Mouse (Mus musculus): ENCODE measurements around the gene Ube2v1. TPM values are rescaled to one million over a fixed set of nuclear protein-coding genes. Genes with fewer than 3 reads are reported as not detected.

The Ube2v1 gene
- polyA plus RNA-seq, 1 experiment: 141 TPM

DNA sequence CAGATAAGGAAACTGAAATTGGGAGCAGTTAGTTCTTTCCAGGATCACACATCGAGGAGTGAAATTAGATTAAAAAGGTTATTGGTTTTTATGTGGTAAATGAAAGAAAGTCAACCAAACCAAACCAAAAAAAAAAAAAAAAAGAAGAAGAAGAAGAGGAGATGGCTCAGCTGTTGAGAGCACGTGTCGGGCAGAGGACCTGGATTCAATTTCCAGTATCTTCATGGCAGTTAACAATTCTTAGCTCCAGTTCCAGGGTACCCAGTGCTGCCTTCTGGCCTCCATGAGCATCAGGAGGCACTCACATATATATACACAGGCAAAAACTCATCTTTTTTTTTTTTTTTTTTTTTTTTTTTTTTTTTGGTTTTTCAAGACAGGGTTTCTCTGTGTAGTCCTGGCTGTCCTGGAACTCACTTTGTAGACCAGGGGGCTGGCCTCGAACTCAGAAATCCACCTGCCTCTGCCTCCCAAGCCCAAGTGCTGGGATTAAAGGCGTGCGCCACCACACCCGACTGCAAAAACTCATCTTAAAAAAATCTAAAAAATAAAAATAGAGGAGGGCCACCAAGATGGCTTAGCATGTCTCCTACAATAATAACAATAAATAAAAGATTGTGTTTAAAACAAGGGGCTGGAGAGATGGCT lies 3.1 kb upstream of the Ube2v1 start:
- peaks cover 14% of the 10 kb centered on the region for H3K4me1 ChIP-seq (ENCODE audit: control insufficient read depth, insufficient read depth, insufficient read length, low read length)
- H3K4me3 ChIP-seq (ENCODE audit: insufficient read depth, low read depth, low read length): peak overlapping the region; percentile 17
- 0 out of 2 replicates have a peak overlapping the region, but pooled peaks have one; percentile 1 for H3K27ac ChIP-seq (replicated peaks; ENCODE audit: low read depth, low read length)

DNA sequence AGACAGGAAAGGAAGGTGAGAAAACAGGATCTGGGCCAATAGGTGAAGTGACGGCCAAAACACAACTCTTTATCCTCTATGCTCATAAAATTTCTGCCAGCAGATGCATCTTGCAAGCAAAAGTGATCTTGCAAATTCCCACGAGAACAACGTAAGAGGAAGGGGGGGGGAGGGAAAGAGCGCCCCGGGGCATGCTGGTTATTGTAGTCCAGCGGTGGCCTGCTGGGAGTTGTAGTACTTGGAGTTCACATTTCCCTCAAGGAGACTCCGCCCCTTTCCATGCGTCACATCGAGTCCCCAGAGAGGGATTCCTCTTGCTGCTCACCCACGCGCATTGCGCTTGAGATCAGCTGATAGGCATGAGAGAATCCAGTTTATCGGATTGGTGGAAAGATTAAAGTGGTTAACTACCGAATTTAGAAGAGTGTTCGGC lies 2.5 kb upstream of the Ube2v1 start:
- Histone ChIP-seq H3K4me1 (ENCODE audit: control insufficient read depth, insufficient read depth, insufficient read length, low read length) (peaks cover 18% of the 10 kb centered on the region), H3K27ac (replicated peaks; ENCODE audit: low read depth, low read length) (peak overlapping the region; percentile 22; the same call in 1 of the 2 replicates), H3K4me3 (ENCODE audit: insufficient read depth, low read depth, low read length) (peak overlapping the region; percentile 45)

DNA sequence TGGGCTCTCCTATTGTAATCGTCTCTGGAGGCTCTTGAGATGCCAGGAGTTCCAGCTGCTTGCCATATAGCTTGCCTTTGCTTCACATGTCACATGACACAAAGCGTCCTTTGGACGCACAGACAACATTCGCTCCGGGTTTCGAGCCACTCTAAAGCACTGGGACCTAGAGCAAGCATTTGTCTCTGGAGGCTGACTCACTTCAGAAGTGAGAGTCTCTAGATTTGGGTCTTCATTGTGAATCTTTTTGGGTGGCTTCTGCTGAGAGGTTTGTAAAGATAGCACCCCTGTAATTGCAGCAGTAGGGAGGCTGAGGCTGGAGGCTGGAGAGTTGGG lies 1.6 kb upstream of the Ube2v1 start:
- Histone ChIP-seq H3K27ac (replicated peaks; ENCODE audit: low read depth, low read length) (0 out of 2 replicates have a peak overlapping the region, but pooled peaks have one; percentile 6), H3K4me1 (ENCODE audit: control insufficient read depth, insufficient read depth, insufficient read length, low read length) (peaks cover 23% of the 10 kb centered on the region), H3K4me3 (ENCODE audit: insufficient read depth, low read depth, low read length) (no peak overlapping the region)

DNA sequence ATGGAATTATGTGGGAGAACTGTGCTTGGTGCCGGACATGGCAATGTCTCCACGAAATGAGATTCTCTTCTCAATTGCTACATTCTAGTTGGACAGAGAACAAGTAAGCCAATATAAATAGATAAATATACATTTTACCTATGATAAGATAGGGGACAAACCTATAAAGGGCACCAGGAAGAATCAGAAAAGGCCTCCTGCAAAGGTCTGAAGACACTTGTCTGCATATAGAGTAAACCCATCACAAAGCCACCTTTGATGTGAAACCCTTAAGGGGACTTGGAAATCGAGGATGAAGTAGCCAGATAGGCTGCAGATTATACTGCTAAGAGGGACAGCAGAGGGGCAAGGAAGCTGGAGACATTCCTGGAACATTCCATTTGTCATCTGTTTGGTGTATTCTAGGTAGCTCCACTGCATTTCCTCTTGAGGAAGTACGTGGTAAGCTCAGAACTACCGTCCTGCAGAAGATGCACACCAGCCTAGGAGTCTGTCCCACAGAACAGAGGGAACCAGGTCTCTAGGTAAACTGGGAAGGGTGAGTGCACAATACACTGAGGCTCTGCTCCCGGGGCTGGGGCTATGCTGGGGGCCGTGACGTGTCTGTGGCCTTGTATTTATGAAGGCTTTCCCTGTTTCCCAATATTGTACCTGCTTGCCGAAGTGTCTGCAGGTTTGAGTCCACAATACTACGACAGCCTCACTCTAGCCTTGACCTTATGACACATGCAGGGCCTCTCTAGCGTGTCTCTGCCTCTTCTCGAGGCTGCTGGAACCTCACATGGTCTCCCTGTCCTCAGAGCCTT lies 1.0 kb upstream of the Ube2v1 start:
- Histone ChIP-seq H3K27ac (replicated peaks; ENCODE audit: low read depth, low read length) (peak overlapping the region; percentile 90), H3K4me3 (ENCODE audit: insufficient read depth, low read depth, low read length) (peak overlapping the region; percentile 69), H3K4me1 (ENCODE audit: control insufficient read depth, insufficient read depth, insufficient read length, low read length) (peaks cover 23% of the 10 kb centered on the region)

DNA sequence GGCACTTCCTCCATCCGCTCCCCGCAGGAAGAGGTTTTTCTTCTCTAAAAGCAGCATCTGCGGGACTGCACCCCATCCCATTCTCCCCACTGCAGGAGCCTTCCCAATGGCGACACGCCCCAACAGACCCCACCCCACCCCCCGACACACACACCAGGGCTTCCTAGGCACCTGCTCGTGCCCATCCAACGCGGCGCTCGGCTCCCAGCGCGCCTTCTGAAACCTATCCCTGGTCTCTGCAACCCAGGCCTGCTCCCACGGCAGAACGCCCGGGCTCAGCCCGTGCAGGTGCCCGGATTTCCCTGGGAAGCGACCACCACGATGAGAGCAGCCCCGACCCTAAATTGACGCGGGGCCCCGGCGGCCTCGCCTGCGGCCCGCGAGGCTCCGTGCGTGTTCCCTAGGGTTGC lies 709 bp downstream of the Ube2v1 start:
- Histone ChIP-seq H3K4me3 (ENCODE audit: insufficient read depth, low read depth, low read length) (peak overlapping the region; percentile 80), H3K4me1 (ENCODE audit: control insufficient read depth, insufficient read depth, insufficient read length, low read length) (peaks cover 23% of the 10 kb centered on the region), H3K27ac (replicated peaks; ENCODE audit: low read depth, low read length) (peak overlapping the region; percentile 35; the same call in 1 of the 2 replicates)

GRCm38 (mm10) chr2:167630421-167630820 lies 1.5 kb downstream of the Ube2v1 start:
- Histone ChIP-seq H3K4me1 (ENCODE audit: control insufficient read depth, insufficient read depth, insufficient read length, low read length) (peaks cover 28% of the 10 kb centered on the region), H3K27ac (replicated peaks; ENCODE audit: low read depth, low read length) (no peak overlapping the region), H3K4me3 (ENCODE audit: insufficient read depth, low read depth, low read length) (peak overlapping the region; percentile 80)

DNA sequence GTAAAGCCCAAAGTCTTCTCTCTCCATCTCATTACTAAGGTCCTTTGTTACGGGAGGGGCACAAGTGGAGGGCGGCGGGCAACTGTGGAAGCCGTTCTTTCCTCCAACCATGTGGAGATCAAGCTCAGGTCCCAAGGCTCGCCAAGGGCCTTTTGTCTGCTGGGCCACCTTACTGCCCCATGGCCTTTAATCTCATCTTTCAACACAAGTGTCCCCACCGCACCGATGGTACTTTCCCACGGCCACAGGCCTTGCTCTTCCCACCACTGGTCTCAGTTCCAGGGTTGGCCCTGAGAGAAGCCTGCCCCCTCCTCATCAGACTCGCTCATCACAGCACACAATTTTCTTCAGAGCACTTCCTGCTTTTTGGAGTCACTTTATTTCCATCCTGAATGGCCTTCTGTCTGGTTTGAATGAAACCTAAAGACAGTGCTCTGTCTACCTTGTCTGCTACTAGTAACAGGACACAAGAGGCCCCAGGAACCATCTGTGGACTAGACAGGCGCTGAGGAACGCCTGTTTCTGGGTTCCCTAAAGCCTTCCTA lies 2.2 kb downstream of the Ube2v1 start:
- Histone ChIP-seq H3K27ac (replicated peaks; ENCODE audit: low read depth, low read length) (no peak overlapping the region), H3K4me3 (ENCODE audit: insufficient read depth, low read depth, low read length) (no peak overlapping the region), H3K4me1 (ENCODE audit: control insufficient read depth, insufficient read depth, insufficient read length, low read length) (peaks cover 29% of the 10 kb centered on the region)

- H3K4me1 ChIP-seq (ENCODE audit: control insufficient read depth, insufficient read depth, insufficient read length, low read length): peaks cover 32% of the 10 kb centered on the region
- H3K27ac ChIP-seq (replicated peaks; ENCODE audit: low read depth, low read length): no peak overlapping the region
- H3K4me3 ChIP-seq (ENCODE audit: insufficient read depth, low read depth, low read length): no peak overlapping the region
These were observed 3.0 kb downstream of the Ube2v1 start for GRCm38 (mm10) chr2:167628872-167629271.

DNA sequence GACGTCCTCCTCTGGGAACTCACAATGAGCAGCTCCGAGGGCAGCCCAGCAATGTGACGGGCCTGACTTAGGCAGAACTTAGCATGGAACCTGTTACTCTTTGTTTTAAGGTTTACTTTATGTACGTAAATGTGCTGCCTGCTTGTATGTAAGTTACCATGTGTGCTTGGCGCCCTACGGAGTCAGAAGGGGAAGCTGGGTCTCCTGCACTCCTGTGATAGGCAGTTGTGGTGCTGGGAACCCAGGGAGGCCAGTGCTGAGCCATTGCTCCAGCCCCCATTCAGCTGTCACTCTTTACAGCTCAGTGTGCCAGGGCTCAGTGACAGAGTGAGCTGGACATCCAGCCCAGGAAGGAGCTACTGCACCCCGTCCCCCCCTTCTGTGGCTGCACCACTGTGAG lies 4.9 kb downstream of the Ube2v1 start:
- Histone ChIP-seq H3K4me1 (ENCODE audit: control insufficient read depth, insufficient read depth, insufficient read length, low read length) (peaks cover 33% of the 10 kb centered on the region), H3K4me3 (ENCODE audit: insufficient read depth, low read depth, low read length) (no peak overlapping the region), H3K27ac (replicated peaks; ENCODE audit: low read depth, low read length) (no peak overlapping the region)

GRCm38 (mm10) chr2:167625670-167626069 lies 6.2 kb downstream of the Ube2v1 start:
- Histone ChIP-seq H3K27ac (replicated peaks; ENCODE audit: low read depth, low read length) (no peak overlapping the region; the same call in 1 of the 2 replicates), H3K4me3 (ENCODE audit: insufficient read depth, low read depth, low read length) (no peak overlapping the region), H3K4me1 (ENCODE audit: control insufficient read depth, insufficient read depth, insufficient read length, low read length) (peaks cover 43% of the 10 kb centered on the region)

DNA sequence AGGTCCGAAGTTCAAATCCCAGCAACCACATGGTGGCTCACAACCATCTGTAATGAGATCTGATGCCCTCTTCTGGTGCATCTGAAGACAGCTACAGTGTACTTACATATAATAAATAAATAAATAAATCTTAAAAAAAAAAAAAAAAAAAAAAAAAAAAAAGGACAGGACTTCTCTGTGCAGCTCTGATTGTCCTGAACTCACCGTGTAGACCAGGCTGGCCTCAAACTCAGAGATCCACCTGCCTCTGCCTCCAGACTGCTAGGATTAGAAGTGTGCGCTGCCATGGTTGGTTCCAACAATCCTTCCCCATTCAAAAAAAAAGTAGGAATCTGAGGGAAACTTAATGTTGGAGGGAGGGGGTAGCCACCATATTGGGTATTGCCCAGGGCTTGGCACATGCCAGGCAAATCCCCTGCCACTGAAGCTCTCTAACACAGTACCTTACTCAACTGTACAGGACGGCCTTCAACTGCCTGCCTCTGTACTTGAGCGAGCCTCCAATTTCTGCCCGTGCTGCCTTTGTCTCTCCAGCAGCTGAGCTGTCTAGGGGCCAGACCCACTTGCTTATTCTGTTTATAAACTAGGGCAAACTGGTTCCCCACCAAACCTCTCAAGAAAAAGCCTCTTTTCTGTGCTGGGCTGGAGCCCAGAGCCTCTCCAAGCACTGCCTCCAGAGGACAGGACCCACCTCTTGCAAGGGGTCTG lies 7.4 kb downstream of the Ube2v1 start:
- no peak overlapping the region for H3K4me3 ChIP-seq (ENCODE audit: insufficient read depth, low read depth, low read length)
- no peak overlapping the region for H3K27ac ChIP-seq (replicated peaks; ENCODE audit: low read depth, low read length)
- peaks cover 34% of the 10 kb centered on the region for H3K4me1 ChIP-seq (ENCODE audit: control insufficient read depth, insufficient read depth, insufficient read length, low read length)

- Histone ChIP-seq H3K27ac (replicated peaks; ENCODE audit: low read depth, low read length) (no peak overlapping the region), H3K4me3 (ENCODE audit: insufficient read depth, low read depth, low read length) (no peak overlapping the region), H3K4me1 (ENCODE audit: control insufficient read depth, insufficient read depth, insufficient read length, low read length) (peaks cover 27% of the 10 kb centered on the region)
These were observed 8.9 kb downstream of the Ube2v1 start for GRCm38 (mm10) chr2:167622965-167623364.

DNA sequence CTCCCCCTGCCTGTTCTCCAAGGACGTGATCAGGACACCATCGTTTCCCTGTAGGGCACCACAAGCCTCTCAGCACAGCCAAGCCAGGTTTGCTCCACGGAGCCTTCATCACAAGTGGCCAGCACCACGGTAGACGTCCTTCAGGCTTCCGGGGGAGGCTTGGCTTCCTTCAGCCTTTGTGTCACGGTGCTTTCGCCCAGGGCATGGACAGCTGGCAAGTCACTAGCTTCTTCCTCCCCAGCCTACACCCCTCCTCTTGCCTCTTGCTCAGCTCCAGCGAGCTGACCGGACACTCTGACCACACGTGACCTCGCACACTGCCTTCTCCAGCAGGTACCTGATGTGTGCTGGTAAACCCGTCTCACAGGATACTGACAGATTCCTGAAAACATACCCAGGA lies 9.5 kb downstream of the Ube2v1 start:
- peaks cover 27% of the 10 kb centered on the region for H3K4me1 ChIP-seq (ENCODE audit: control insufficient read depth, insufficient read depth, insufficient read length, low read length)
- no peak overlapping the region for H3K4me3 ChIP-seq (ENCODE audit: insufficient read depth, low read depth, low read length)
- H3K27ac ChIP-seq (replicated peaks; ENCODE audit: low read depth, low read length): no peak overlapping the region

DNA sequence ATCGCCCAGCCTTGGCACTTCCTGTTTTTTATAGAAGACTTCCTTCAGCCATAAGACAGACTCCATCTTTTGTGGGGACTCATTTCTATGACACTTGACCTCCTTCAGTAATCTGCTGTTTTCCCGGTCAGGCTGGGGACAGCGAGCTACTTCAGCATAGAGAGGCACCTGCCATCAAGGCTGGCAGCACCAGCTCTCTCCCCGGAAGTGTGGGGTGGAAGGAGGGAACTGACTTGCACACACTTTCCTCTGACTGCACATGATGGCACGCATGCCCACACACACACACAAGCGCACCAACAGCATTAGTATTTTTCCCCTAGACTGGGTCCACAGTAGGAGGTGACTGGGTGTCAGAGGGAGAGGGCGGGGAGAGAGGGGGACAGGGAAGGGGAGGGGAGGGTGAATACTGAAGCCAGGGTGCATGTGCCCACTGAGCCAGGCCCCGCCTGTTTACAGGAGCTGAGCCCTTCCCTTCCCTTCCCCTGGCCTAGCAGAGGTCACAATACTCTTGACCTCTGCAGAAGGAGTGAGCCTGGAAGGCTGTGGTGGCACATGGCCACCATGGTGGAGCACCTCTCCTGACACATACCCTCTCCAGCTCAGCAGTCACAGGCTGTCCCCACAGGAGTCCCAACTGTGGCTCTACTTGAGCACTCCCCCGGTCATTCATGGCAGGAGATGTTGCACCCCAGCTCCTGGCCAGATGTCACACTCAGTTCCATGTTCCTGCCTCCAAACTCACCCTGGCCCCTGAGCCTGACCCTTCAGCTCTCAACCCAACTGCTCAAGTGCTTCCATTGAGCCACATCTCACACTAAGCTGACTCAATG lies 10.4 kb downstream of the Ube2v1 start:
- peaks cover 27% of the 10 kb centered on the region for H3K4me1 ChIP-seq (ENCODE audit: control insufficient read depth, insufficient read depth, insufficient read length, low read length)
- no peak overlapping the region for H3K27ac ChIP-seq (replicated peaks; ENCODE audit: low read depth, low read length)
- no peak overlapping the region for H3K4me3 ChIP-seq (ENCODE audit: insufficient read depth, low read depth, low read length)

All from brown adipose tissue, adult 24 weeks (tissue).